Mouse (Mus musculus): ENCODE measurements around the gene Col25a1. TPM values are rescaled to one million over a fixed set of nuclear protein-coding genes. Genes with fewer than 3 reads are reported as not detected.

Gene Col25a1
- polyA plus RNA-seq, 1 experiment from 2014 or later, result 6.3 TPM

DNA sequence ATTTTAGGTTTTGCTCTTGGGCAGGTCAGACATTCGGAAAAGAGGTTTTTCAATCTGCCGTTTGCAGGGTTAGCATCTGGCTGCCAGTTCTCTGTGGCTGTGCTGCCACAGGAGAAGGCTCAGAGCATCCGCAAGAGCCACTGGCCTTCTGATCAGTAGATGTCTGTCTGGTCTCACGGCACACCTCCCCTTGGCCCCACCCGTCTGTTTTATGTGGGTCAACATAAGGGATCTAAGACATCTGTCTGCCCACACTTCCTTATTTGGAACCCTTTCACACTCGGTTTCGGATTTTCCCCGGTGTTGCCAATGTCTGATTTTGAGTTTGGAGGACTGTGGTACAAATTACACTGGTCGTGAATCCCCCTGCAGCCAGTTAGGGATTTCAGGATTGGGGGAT lies 26.8 kb upstream of the Col25a1 start:
- WGBS, result 71% methylated on average over 9 of the region's 9 CpGs
- Histone ChIP-seq H3K27ac (ENCODE audit: low read depth, low read length) (no peak overlapping the region), H3K4me1 (replicated peaks; ENCODE audit: control insufficient read depth, insufficient read depth, low read length) (no peaks in the 10 kb centered on the region), H3K9ac (ENCODE audit: low read depth, low read length) (no peak overlapping the region), H3K27me3 (replicated peaks; ENCODE audit: control insufficient read depth, insufficient read depth, low read length) (no peaks in the 10 kb centered on the region), H3K4me2 (no peak overlapping the region), H3K4me3 (ENCODE audit: low read depth, low read length) (no peak overlapping the region), H3K36me3 (ENCODE audit: control insufficient read depth, insufficient read depth, low read length) (no peaks in the 10 kb centered on the region), H3K9me3 (ENCODE audit: control insufficient read depth, low read length) (no peaks in the 10 kb centered on the region)
- no peak for DNase-seq (ENCODE audit: low spot score)
- no peak for ATAC-seq (replicated peaks; ENCODE audit: low FRiP score)

DNA sequence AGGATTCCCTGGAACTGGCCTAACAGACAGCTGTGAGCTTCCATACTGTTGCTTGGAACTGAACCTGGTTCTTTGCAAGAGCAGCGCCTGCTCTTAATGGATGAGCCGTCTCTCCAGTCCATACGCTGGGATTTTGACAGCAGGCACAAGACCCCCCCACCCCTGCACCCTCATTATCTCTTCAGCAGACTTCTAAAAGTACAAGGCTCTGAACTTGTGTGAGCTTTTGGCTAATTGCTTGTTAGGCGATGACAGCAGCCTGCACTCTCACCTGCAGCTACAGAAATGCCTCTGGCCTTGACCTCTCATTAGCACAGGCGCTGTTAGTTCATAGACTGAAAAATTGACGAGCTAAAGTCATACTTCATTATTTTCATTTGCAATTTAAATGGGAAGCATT lies 14.4 kb upstream of the Col25a1 start:
- Histone ChIP-seq H3K27ac (ENCODE audit: low read depth, low read length) (no peak overlapping the region), H3K27me3 (replicated peaks; ENCODE audit: control insufficient read depth, insufficient read depth, low read length) (no peaks in the 10 kb centered on the region), H3K9ac (ENCODE audit: low read depth, low read length) (no peak overlapping the region), H3K4me2 (no peak overlapping the region), H3K4me3 (ENCODE audit: low read depth, low read length) (no peak overlapping the region), H3K36me3 (ENCODE audit: control insufficient read depth, insufficient read depth, low read length) (no peaks in the 10 kb centered on the region), H3K9me3 (ENCODE audit: control insufficient read depth, low read length) (no peaks in the 10 kb centered on the region), H3K4me1 (replicated peaks; ENCODE audit: control insufficient read depth, insufficient read depth, low read length) (no peaks in the 10 kb centered on the region)
- ATAC-seq (replicated peaks; ENCODE audit: low FRiP score), result no peak
- WGBS, result 70% methylated on average over 6 of the region's 6 CpGs
- no peak for DNase-seq (ENCODE audit: low spot score)

DNA sequence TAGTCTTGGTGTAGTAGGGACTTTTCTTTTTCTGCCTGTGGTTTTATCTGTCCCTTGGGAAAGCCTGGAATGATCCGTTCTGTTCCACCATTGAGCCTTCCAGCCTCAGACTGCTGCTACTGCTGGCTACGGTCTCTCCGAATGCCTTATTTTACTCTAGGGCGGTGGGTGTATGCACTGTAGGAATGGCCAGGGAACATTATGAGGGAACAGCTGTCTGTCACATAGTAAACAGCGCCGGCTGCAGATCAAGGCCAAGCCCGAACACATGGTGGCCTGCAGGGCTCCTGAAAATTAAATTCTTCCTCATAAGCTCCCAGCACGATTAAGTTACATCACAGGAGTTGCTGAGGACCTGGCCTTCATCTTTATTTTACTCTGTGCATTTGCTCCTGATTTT lies 3.5 kb upstream of the Col25a1 start:
- Histone ChIP-seq H3K4me3 (ENCODE audit: low read depth, low read length) (no peak overlapping the region), H3K9me3 (ENCODE audit: control insufficient read depth, low read length) (no peaks in the 10 kb centered on the region), H3K36me3 (ENCODE audit: control insufficient read depth, insufficient read depth, low read length) (no peaks in the 10 kb centered on the region), H3K4me1 (replicated peaks; ENCODE audit: control insufficient read depth, insufficient read depth, low read length) (no peaks in the 10 kb centered on the region), H3K27ac (ENCODE audit: low read depth, low read length) (no peak overlapping the region), H3K9ac (ENCODE audit: low read depth, low read length) (no peak overlapping the region), H3K4me2 (no peak overlapping the region), H3K27me3 (replicated peaks; ENCODE audit: control insufficient read depth, insufficient read depth, low read length) (no peaks in the 10 kb centered on the region)
- no peak for DNase-seq (ENCODE audit: low spot score)
- WGBS, result 80% methylated on average over 8 of the region's 8 CpGs
- ATAC-seq (replicated peaks; ENCODE audit: low FRiP score), result no peak

DNA sequence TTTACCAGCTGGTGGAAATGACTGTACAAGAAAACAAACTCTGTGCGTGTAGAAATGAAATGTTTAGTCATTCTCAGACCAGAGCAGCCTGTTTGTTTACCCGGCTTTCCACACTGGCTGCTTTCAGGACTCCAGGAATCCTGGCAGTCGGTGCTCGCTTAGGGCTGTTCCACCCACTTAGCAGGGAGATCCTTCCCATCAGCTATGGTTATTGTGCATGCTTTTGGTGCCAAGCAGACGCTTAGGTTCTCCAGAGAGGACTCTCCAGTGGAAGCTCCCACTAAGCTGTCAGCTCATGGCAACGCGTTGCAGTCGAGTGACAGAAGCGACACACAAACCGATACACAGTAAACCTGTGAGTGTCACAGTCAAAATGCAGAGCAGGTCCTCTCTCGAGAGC lies 2.7 kb upstream of the Col25a1 start:
- no peak overlapping the region for H3K4me3 ChIP-seq (ENCODE audit: low read depth, low read length)
- H3K27ac ChIP-seq (ENCODE audit: low read depth, low read length), result no peak overlapping the region
- no peak overlapping the region for H3K9ac ChIP-seq (ENCODE audit: low read depth, low read length)
- DNase-seq (ENCODE audit: low spot score) (no peak), ATAC-seq (replicated peaks; ENCODE audit: low FRiP score) (no peak)
- H3K4me2 ChIP-seq, result no peak overlapping the region
- 82% methylated on average over 11 of the region's 11 CpGs for WGBS
- no peaks in the 10 kb centered on the region for H3K4me1 ChIP-seq (replicated peaks; ENCODE audit: control insufficient read depth, insufficient read depth, low read length)
- no peaks in the 10 kb centered on the region for H3K36me3 ChIP-seq (ENCODE audit: control insufficient read depth, insufficient read depth, low read length)
- no peaks in the 10 kb centered on the region for H3K9me3 ChIP-seq (ENCODE audit: control insufficient read depth, low read length)
- no peaks in the 10 kb centered on the region for H3K27me3 ChIP-seq (replicated peaks; ENCODE audit: control insufficient read depth, insufficient read depth, low read length)

DNA sequence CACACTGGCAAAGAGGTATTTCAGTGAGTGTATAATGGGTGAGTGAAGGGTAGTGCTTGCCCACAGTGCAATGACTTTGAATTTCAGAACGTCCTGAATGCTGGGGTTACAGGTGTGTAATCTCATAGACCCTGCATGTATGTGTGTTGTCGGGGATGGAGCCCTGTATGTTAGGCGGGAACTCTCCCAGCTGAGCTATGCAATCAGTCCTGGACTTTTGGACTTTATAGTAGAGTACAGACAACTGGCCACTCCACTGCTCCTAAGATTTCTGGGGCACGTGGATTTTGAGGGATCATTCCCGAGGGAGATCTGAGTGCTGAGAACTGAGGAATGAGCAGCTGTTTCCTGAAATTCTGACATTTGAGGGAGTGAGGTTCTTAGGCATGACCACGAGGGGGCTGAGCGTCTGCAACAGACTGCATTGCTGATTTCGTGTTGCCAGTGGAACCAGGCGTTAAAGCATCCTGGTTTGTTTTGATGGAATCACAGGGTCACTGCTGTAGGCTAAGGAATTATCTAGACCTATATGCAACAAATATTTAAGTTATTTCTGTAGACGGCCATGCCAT lies 1.6 kb upstream of the Col25a1 start:
- Histone ChIP-seq H3K4me2 (no peak overlapping the region), H3K9ac (ENCODE audit: low read depth, low read length) (no peak overlapping the region), H3K4me1 (replicated peaks; ENCODE audit: control insufficient read depth, insufficient read depth, low read length) (no peaks in the 10 kb centered on the region), H3K9me3 (ENCODE audit: control insufficient read depth, low read length) (no peaks in the 10 kb centered on the region), H3K27me3 (replicated peaks; ENCODE audit: control insufficient read depth, insufficient read depth, low read length) (no peaks in the 10 kb centered on the region), H3K4me3 (ENCODE audit: low read depth, low read length) (no peak overlapping the region), H3K27ac (ENCODE audit: low read depth, low read length) (no peak overlapping the region), H3K36me3 (ENCODE audit: control insufficient read depth, insufficient read depth, low read length) (no peaks in the 10 kb centered on the region)
- no peak for ATAC-seq (replicated peaks; ENCODE audit: low FRiP score)
- WGBS, result 55% methylated on average over 10 of the region's 10 CpGs
- DNase-seq (ENCODE audit: low spot score), result no peak

DNA sequence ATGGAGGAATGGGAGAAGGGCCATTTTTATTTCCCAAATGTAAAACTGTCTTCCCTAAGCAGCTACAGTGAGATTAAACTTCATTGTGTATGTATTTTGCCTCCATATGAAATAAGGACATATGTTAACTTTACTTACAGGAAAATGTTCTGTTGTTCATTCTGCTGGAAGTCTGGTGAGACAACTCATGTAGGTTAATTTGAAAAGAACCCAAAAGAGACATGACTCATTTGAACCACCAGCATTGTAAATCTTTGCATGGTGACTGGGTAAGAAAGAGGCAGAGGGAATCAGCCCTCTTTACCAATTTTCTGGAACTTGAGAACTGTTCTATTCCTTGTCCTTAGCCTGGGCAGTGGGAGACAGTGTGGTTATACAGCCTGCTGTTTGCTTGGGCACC lies 5.9 kb downstream of the Col25a1 start:
- Histone ChIP-seq H3K9ac (ENCODE audit: low read depth, low read length) (no peak overlapping the region), H3K36me3 (ENCODE audit: control insufficient read depth, insufficient read depth, low read length) (no peaks in the 10 kb centered on the region), H3K27ac (ENCODE audit: low read depth, low read length) (no peak overlapping the region), H3K4me3 (ENCODE audit: low read depth, low read length) (no peak overlapping the region), H3K4me1 (replicated peaks; ENCODE audit: control insufficient read depth, insufficient read depth, low read length) (no peaks in the 10 kb centered on the region), H3K4me2 (no peak overlapping the region), H3K27me3 (replicated peaks; ENCODE audit: control insufficient read depth, insufficient read depth, low read length) (no peaks in the 10 kb centered on the region), H3K9me3 (ENCODE audit: control insufficient read depth, low read length) (no peaks in the 10 kb centered on the region)
- no peak for DNase-seq (ENCODE audit: low spot score)
- no peak for ATAC-seq (replicated peaks; ENCODE audit: low FRiP score)

DNA sequence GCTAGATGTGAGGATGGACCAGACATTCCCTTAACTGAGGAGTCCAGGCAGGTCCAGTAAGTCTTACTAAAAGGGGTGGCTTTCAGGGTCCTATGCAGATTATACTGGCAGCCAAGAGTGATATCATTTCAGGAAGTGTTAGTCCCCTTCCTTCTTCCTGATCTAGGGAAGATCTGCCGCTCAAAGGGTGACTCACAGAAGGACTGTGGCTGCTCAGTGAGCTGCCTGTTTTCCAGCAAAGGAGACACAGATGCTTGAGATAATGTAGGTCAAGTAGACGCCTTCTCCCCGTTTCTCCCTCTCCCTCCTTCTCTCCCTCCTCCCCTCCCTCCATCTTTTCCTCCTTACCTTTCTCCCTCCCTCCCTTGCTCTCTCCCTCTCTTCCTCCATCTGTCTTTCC lies 6.3 kb downstream of the Col25a1 start:
- H3K36me3 ChIP-seq (ENCODE audit: control insufficient read depth, insufficient read depth, low read length), result no peaks in the 10 kb centered on the region
- ATAC-seq (replicated peaks; ENCODE audit: low FRiP score), result no peak
- H3K9me3 ChIP-seq (ENCODE audit: control insufficient read depth, low read length), result no peaks in the 10 kb centered on the region
- no peak overlapping the region for H3K27ac ChIP-seq (ENCODE audit: low read depth, low read length)
- no peaks in the 10 kb centered on the region for H3K4me1 ChIP-seq (replicated peaks; ENCODE audit: control insufficient read depth, insufficient read depth, low read length)
- no peak overlapping the region for H3K4me2 ChIP-seq
- DNase-seq (ENCODE audit: low spot score), result no peak
- no peak overlapping the region for H3K4me3 ChIP-seq (ENCODE audit: low read depth, low read length)
- 31% methylated on average over 3 of the region's 3 CpGs for WGBS
- H3K27me3 ChIP-seq (replicated peaks; ENCODE audit: control insufficient read depth, insufficient read depth, low read length), result no peaks in the 10 kb centered on the region
- H3K9ac ChIP-seq (ENCODE audit: low read depth, low read length), result no peak overlapping the region

DNA sequence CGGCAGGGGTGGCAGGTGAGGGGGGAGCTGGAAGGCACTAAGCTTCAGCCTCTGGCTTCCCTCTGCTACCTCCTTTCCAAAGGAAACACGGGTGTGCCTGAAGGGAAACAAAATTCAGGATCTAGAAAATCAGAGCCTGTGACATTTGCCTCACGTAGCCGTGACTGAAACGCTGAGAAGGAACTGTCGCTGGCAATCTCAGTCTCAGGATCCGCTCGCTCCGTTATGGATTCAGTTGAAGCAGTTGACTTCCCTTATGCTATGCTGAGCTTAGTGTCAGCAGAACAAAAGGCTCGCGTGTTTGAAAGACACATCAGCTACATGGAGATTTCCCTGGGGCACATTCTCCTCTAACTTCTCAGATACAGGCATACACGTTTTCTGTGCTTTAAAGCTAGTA lies 14.6 kb downstream of the Col25a1 start:
- 75% methylated on average over 12 of the region's 12 CpGs for WGBS
- no peak for ATAC-seq (replicated peaks; ENCODE audit: low FRiP score)
- Histone ChIP-seq H3K9me3 (ENCODE audit: control insufficient read depth, low read length) (no peaks in the 10 kb centered on the region), H3K4me2 (no peak overlapping the region), H3K27me3 (replicated peaks; ENCODE audit: control insufficient read depth, insufficient read depth, low read length) (no peaks in the 10 kb centered on the region), H3K27ac (ENCODE audit: low read depth, low read length) (no peak overlapping the region), H3K36me3 (ENCODE audit: control insufficient read depth, insufficient read depth, low read length) (no peaks in the 10 kb centered on the region), H3K4me3 (ENCODE audit: low read depth, low read length) (no peak overlapping the region), H3K4me1 (replicated peaks; ENCODE audit: control insufficient read depth, insufficient read depth, low read length) (no peaks in the 10 kb centered on the region), H3K9ac (ENCODE audit: low read depth, low read length) (no peak overlapping the region)
- no peak for DNase-seq (ENCODE audit: low spot score)

DNA sequence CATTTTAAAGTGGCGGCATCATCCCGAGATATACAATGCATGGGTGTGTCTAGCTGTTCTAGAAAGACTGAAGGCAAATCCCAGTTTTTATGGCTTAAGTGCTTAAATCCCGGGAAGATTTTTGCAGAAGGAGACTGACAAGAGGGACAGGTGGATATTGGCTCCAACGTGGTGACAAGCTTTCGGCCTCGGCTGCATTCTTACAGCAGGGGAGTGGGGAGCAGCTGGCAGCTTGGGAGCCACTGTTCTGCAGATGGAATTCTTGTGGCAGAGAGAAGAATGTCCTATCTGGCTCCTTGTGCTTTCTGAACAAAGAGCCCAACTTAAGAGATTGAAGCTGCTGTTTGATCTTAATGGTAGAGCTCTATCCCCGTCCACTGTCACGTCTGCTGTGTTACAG lies 16.5 kb downstream of the Col25a1 start:
- no peaks in the 10 kb centered on the region for H3K4me1 ChIP-seq (replicated peaks; ENCODE audit: control insufficient read depth, insufficient read depth, low read length)
- no peak for DNase-seq (ENCODE audit: low spot score)
- no peak for ATAC-seq (replicated peaks; ENCODE audit: low FRiP score)
- no peaks in the 10 kb centered on the region for H3K27me3 ChIP-seq (replicated peaks; ENCODE audit: control insufficient read depth, insufficient read depth, low read length)
- no peaks in the 10 kb centered on the region for H3K36me3 ChIP-seq (ENCODE audit: control insufficient read depth, insufficient read depth, low read length)
- H3K4me2 ChIP-seq, result no peak overlapping the region
- 77% methylated on average over 8 of the region's 8 CpGs for WGBS
- H3K27ac ChIP-seq (ENCODE audit: low read depth, low read length), result no peak overlapping the region
- H3K9ac ChIP-seq (ENCODE audit: low read depth, low read length), result no peak overlapping the region
- no peak overlapping the region for H3K4me3 ChIP-seq (ENCODE audit: low read depth, low read length)
- no peaks in the 10 kb centered on the region for H3K9me3 ChIP-seq (ENCODE audit: control insufficient read depth, low read length)
